Mouse (Mus musculus): Measurements from ENCODE around the gene Apol9b. TPM values are rescaled to one million over a fixed set of nuclear protein-coding genes. Genes with fewer than 3 reads are reported as not detected.

Gene Apol9b
- polyA plus RNA-seq, 1 experiment from 2014 or later, result not detected

GRCm38 (mm10) chr15:77752443-77752842 lies 23.6 kb downstream of the Apol9b start:
- no peak overlapping the region for H3K9ac ChIP-seq
- no peak overlapping the region for H3K4me2 ChIP-seq
- no peaks in the 10 kb centered on the region for H3K4me1 ChIP-seq (replicated peaks)
- H3K36me3 ChIP-seq, result no peaks in the 10 kb centered on the region
- H3K27me3 ChIP-seq, result no peaks in the 10 kb centered on the region
- H3K9me3 ChIP-seq, result no peaks in the 10 kb centered on the region
- no peak for ATAC-seq (ENCODE audit: low FRiP score, low read depth)
- no peak overlapping the region for H3K4me3 ChIP-seq
- H3K27ac ChIP-seq (replicated peaks), result no peak overlapping the region
- 43% methylated on average over 11 of the region's 11 CpGs for WGBS

DNA sequence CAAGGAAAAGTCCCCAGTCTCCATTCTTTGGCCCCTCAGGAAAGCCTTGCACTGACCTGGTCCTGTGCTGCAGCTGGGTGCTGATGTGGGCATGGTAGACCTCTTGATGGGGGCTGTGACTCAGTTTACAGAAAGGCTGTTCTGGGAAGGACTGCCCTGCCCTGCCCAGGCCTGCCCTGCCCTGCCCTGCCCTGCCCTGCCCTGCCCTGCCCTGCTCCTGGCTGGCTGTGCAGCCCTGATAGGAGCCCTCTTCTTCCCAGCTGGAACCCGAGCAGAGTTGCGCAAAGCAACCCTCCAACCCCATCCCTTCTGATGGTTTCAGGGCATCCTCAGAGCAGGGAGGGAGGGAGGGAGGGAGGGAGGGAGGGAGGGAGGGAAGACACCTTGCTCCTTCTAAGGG lies 26.3 kb downstream of the Apol9b start:
- Histone ChIP-seq H3K27ac (replicated peaks) (no peak overlapping the region), H3K4me1 (replicated peaks) (no peaks in the 10 kb centered on the region), H3K36me3 (no peaks in the 10 kb centered on the region), H3K4me2 (no peak overlapping the region), H3K27me3 (no peaks in the 10 kb centered on the region), H3K4me3 (no peak overlapping the region), H3K9me3 (no peaks in the 10 kb centered on the region), H3K9ac (no peak overlapping the region)
- 65% methylated on average over 2 of the region's 2 CpGs for WGBS
- 0 out of 2 replicates have a peak, but pooled peaks have one; percentile 23 for ATAC-seq (ENCODE audit: low FRiP score, low read depth)

- Histone ChIP-seq H3K9me3 (no peaks in the 10 kb centered on the region), H3K36me3 (0 out of 2 replicates have a peak, but pooled peaks cover 3% of the 10 kb centered on the region), H3K27ac (replicated peaks) (no peak overlapping the region), H3K9ac (no peak overlapping the region), H3K4me3 (no peak overlapping the region), H3K4me1 (replicated peaks) (no peaks in the 10 kb centered on the region), H3K27me3 (no peaks in the 10 kb centered on the region), H3K4me2 (no peak overlapping the region)
- 62% methylated on average over 2 of the region's 2 CpGs for WGBS
- no peak for ATAC-seq (ENCODE audit: low FRiP score, low read depth)
Measured at GRCm38 (mm10) chr15:77756081-77756480, 27.2 kb downstream of the Apol9b start.

GRCm38 (mm10) chr15:77756848-77757247 lies 28.0 kb downstream of the Apol9b start, which contains the start of gene Apol8:
Apol8 (minus strand) TSS chr15:77757003.
- Histone ChIP-seq H3K36me3 (0 out of 2 replicates have a peak, but pooled peaks cover 6% of the 10 kb centered on the region), H3K4me3 (no peak within 1 kb of the TSS), H3K4me2 (0 out of 2 replicates have a peak within 1 kb of the TSS, but pooled peaks have one; percentile 5), H3K27ac (replicated peaks) (no peak within 1 kb of the TSS), H3K9ac (no peak within 1 kb of the TSS), H3K9me3 (no peaks in the 10 kb centered on the region), H3K27me3 (no peaks in the 10 kb centered on the region), H3K4me1 (replicated peaks) (no peaks in the 10 kb centered on the region)
- ATAC-seq (ENCODE audit: low FRiP score, low read depth), result no peak
- 11% methylated on average over 9 of the region's 9 CpGs for whole genome bisulfite sequencing

DNA sequence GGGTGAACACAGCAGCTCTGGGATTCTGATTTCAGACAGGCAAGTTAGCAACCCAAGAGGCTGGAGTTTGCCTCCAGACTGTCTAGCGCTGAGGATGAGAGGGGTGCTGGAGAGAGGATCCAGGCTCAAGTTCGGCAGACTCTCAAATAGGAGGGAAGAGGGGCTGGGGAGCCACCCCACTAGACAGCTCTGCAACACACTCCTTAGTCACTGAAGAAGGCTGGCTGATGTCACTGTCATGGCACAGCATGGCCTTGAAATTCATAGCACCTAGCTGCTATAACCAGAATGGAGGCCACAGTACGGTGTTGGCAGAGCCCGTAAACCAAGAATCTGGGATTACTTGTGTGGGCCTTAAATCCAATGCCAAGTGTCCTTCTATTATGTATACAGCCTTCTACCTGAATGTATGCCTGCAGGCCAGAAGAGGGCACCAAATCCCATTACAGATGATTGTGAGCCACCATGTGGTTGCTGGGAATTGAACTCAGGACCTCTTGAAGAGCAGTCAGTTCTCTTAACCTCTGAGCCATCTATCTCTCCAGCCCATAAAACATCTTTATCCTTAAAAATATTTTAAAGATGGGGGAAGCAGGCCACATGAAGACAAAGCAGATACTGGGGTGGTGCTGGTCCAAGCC lies 28.9 kb downstream of the Apol9b start:
- 86% methylated on average over 4 of the region's 4 CpGs for WGBS
- no peak for ATAC-seq (ENCODE audit: low FRiP score, low read depth)
- Histone ChIP-seq H3K36me3 (peaks cover 13% of the 10 kb centered on the region; the same call in 1 of the 2 replicates), H3K4me2 (no peak overlapping the region), H3K4me3 (no peak overlapping the region), H3K27me3 (no peaks in the 10 kb centered on the region), H3K9ac (no peak overlapping the region), H3K9me3 (no peaks in the 10 kb centered on the region), H3K4me1 (replicated peaks) (no peaks in the 10 kb centered on the region), H3K27ac (replicated peaks) (no peak overlapping the region)

DNA sequence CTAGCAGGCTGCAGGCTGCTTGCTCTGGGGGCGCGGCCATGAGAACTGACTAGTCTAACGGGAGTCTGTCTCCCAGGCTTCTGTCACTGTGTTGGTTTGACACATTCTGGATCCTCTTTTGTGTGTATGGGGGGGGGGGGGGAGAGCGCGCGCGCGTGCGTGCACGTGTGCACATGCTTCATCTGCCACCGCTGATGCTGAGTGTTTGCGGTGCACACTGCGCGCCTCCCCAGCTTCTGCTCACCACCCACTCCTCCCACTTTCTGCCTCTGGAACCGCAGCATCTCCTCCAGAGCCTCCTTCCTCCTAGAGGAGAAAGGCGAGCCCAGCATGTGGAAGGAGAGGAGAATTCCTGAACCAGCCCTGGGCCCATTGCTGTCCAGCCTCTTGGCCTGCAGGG lies 31.2 kb downstream of the Apol9b start:
- 91% methylated on average over 13 of the region's 16 CpGs for WGBS
- Histone ChIP-seq H3K27ac (replicated peaks) (no peak overlapping the region), H3K4me3 (no peak overlapping the region), H3K27me3 (no peaks in the 10 kb centered on the region), H3K9me3 (no peaks in the 10 kb centered on the region), H3K9ac (no peak overlapping the region), H3K36me3 (peaks cover 32% of the 10 kb centered on the region), H3K4me2 (no peak overlapping the region), H3K4me1 (replicated peaks) (no peaks in the 10 kb centered on the region)
- no peak for ATAC-seq (ENCODE audit: low FRiP score, low read depth)

DNA sequence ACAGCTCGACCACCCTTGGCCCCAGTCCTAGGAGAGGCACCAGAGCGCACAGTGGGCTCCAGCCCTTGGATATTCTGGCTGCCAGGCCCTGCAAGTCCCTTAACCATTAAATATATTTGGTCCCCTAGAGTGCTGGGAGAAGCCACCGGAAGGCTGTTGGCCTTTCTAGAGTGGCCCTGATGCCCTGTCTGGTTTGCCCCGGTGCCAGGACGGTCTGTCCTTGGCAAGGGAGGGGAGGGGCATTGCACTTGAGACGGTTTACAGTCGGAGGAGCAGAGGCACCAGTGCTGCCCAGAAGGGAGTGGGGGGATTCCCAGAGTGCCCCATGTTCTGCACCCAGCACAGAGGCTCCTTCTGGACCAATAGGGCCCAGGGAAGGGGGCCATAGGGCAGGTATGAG lies 32.2 kb downstream of the Apol9b start:
- H3K36me3 ChIP-seq, result peaks cover 43% of the 10 kb centered on the region
- no peak overlapping the region for H3K4me3 ChIP-seq
- H3K27me3 ChIP-seq, result no peaks in the 10 kb centered on the region
- H3K27ac ChIP-seq (replicated peaks), result no peak overlapping the region
- H3K4me1 ChIP-seq (replicated peaks), result no peaks in the 10 kb centered on the region
- H3K9ac ChIP-seq, result no peak overlapping the region
- WGBS, result 96% methylated on average over 7 of the region's 7 CpGs
- ATAC-seq (ENCODE audit: low FRiP score, low read depth), result no peak
- no peak overlapping the region for H3K4me2 ChIP-seq
- no peaks in the 10 kb centered on the region for H3K9me3 ChIP-seq

DNA sequence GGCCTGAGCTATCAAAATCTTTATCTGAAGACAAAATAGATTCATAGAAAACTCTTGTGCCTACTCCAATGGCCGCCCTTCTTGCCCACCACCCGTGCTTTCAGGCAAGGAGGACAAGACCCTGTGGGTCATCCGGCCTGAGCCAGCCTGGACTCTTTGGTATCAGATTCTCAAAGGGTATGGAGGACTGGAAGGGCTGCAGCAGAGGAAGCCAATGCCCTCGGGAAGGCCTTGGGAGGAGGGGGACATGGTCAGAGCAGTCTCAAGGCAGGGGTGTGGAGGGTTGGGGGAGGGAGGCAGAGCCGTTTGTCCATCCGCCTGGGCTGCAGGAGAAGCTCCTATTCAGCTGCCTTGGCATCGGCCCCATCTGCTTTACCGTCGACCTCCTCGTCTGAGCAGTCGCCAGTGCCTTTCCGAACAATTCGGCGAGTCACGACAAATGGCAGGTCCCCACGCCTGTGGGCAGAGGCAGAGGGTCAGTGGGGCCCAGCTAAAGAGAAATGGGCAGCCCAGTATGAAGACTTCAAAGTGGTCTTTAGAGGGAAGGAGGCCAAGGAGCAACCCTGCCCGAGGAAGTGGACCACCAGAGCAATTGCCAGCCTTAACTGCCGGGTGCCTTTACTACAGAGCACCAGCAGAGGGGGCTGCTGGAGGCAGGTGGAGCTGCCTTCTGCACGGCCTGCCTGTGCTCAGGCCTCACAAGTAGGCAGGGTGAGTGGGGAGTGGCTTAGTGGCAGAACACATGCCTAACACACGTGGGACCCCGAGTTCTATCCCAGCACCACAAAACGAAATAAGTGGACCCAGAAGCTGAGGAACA lies 32.9 kb downstream of the Apol9b start:
- Histone ChIP-seq H3K4me3 (no peak overlapping the region), H3K27ac (replicated peaks) (no peak overlapping the region), H3K4me2 (no peak overlapping the region), H3K4me1 (replicated peaks) (no peaks in the 10 kb centered on the region), H3K9me3 (no peaks in the 10 kb centered on the region), H3K27me3 (no peaks in the 10 kb centered on the region), H3K36me3 (peaks cover 50% of the 10 kb centered on the region), H3K9ac (no peak overlapping the region)
- 79% methylated on average over 22 of the region's 22 CpGs for WGBS
- no peak for ATAC-seq (ENCODE audit: low FRiP score, low read depth)

DNA sequence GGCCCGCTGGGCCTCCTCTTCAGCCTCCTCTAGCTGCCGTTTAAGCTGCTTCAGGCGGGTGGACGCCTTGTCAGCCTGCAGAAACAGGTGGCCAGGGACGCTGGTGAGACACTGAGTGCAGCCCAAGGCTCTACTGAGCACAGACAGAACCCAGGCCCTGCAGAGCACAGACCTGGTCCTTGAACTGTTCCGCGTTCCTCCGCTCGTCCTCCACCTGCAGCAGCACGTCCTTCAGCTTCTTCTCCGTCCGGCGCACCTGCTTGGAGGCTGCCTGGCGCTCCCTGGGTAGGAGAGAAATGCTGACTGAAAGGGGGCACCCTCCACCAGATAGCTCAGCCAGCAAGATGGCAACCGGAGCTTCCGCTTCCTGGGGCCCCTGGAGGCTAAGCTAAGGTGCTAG lies 34.2 kb downstream of the Apol9b start:
- H3K4me1 ChIP-seq (replicated peaks), result no peaks in the 10 kb centered on the region
- no peak overlapping the region for H3K4me3 ChIP-seq
- H3K9ac ChIP-seq, result no peak overlapping the region

GRCm38 (mm10) chr15:77763702-77764101 lies 34.9 kb downstream of the Apol9b start:
- Histone ChIP-seq H3K27ac (replicated peaks) (no peak overlapping the region), H3K9me3 (no peaks in the 10 kb centered on the region), H3K4me1 (replicated peaks) (no peaks in the 10 kb centered on the region), H3K9ac (no peak overlapping the region), H3K4me2 (no peak overlapping the region), H3K4me3 (no peak overlapping the region), H3K36me3 (peaks cover 68% of the 10 kb centered on the region), H3K27me3 (no peaks in the 10 kb centered on the region)
- WGBS, result 90% methylated on average over 11 of the region's 11 CpGs
- ATAC-seq (ENCODE audit: low FRiP score, low read depth), result no peak

More for the DNA sequence above, 34.2 kb downstream of the Apol9b start:
- H3K4me2 ChIP-seq, result no peak overlapping the region
- no peaks in the 10 kb centered on the region for H3K9me3 ChIP-seq
- no peak overlapping the region for H3K27ac ChIP-seq (replicated peaks)
- WGBS, result 93% methylated on average over 16 of the region's 16 CpGs
- no peaks in the 10 kb centered on the region for H3K27me3 ChIP-seq
- ATAC-seq (ENCODE audit: low FRiP score, low read depth), result no peak
- peaks cover 61% of the 10 kb centered on the region for H3K36me3 ChIP-seq

GRCm38 (mm10) chr15:77764391-77765006 lies 35.7 kb downstream of the Apol9b start:
- Histone ChIP-seq H3K27ac (replicated peaks) (no peak overlapping the region), H3K4me3 (no peak overlapping the region), H3K9ac (no peak overlapping the region), H3K4me1 (replicated peaks) (no peaks in the 10 kb centered on the region), H3K36me3 (peaks cover 76% of the 10 kb centered on the region), H3K27me3 (no peaks in the 10 kb centered on the region), H3K9me3 (no peaks in the 10 kb centered on the region), H3K4me2 (no peak overlapping the region)
- 76% methylated on average over 13 of the region's 13 CpGs for WGBS
- ATAC-seq (ENCODE audit: low FRiP score, low read depth), result no peak

GRCm38 (mm10) chr15:77765484-77766093 lies 36.8 kb downstream of the Apol9b start:
- H3K4me1 ChIP-seq (replicated peaks), result no peaks in the 10 kb centered on the region
- peaks cover 84% of the 10 kb centered on the region for H3K36me3 ChIP-seq
- no peak overlapping the region for H3K4me2 ChIP-seq
- ATAC-seq (ENCODE audit: low FRiP score, low read depth), result no peak
- H3K9me3 ChIP-seq, result no peaks in the 10 kb centered on the region
- 92% methylated on average over 16 of the region's 16 CpGs for WGBS
- H3K4me3 ChIP-seq, result no peak overlapping the region
- H3K9ac ChIP-seq, result no peak overlapping the region
- no peaks in the 10 kb centered on the region for H3K27me3 ChIP-seq
- no peak overlapping the region for H3K27ac ChIP-seq (replicated peaks)
